In the genomic region with DNA sequence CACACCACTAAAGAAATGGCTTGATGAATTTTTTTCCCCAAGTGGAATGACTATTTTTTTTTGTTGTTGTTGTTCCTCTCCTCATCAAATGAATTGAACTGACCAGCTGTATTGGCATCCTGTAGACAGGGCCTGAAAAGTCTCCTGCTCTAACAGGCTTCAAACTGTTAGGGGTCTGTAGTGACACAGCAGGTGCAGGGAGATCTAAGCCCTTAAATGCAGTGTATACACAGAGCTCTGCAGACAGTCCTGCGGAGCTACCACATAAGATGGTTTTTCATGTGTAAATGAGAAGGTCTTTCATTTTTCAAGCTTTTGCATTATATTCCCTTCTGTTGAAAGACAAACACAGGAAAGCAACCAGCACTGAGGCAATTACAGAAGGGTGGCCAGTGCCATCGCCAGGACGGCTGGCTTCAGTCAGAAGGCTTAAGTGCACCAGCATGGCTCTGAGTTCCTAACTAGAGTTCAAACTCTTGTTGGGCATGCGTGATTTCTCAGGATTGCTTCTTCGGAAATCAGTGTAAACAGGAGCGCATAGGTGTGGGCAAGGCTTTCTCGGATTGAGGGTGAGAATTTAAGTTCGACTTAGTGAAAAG, we compare ENCODE assay signal across 19 mouse cellular contexts. TPM values are rescaled to one million over a fixed set of nuclear protein-coding genes. Genes with fewer than 3 reads are reported as not detected.
A peak's percentile ranks its signal among the peaks of the same experiment; 100 is the strongest.
DNase-seq lines count a peak whose midpoint lies in the region; ATAC-seq lines count a peak whose summit lies in the region.
"Had no signal": no experiment of that assay in that cellular context is flagged by ENCODE, and none has a peak within 500 bp of the region (broad histone marks: within the 10 kb centered on the region; RNA-seq: fewer than 3 reads in every experiment).

No protein-coding gene starts in this region.

- H3K27me3 ChIP-seq in forebrain, embryonic 14.5 days (replicated peaks; ENCODE audit: control insufficient read depth, insufficient read depth, low read length) = no peaks in the 10 kb centered on the region
- H3K27me3 ChIP-seq in midbrain, embryonic 12.5 days = no peaks in the 10 kb centered on the region
- H3K27me3 ChIP-seq: limb, embryonic 12.5 days had no signal

- no peak overlapping the region for H3K9ac ChIP-seq in forebrain, embryonic 14.5 days (ENCODE audit: low read length)
- no peak overlapping the region for H3K9ac ChIP-seq in midbrain, embryonic 12.5 days (replicated peaks)
- H3K9ac ChIP-seq: limb, embryonic 12.5 days; liver, embryonic 14.5 days had no signal

- no peaks in the 10 kb centered on the region for H3K36me3 ChIP-seq in forebrain, embryonic 14.5 days (ENCODE audit: control insufficient read depth, insufficient read depth, low read length)
- H3K36me3 ChIP-seq in midbrain, embryonic 12.5 days = no peaks in the 10 kb centered on the region
- H3K36me3 ChIP-seq: limb, embryonic 12.5 days had no signal

- H3K4me1 ChIP-seq in forebrain, embryonic 14.5 days (ENCODE audit: control insufficient read depth, insufficient read depth, low read length) = peaks cover 5% of the 10 kb centered on the region; the same call in 1 of the 2 replicates
- peaks cover 5% of the 10 kb centered on the region; the same call in 1 of the 2 replicates for H3K4me1 ChIP-seq in midbrain, embryonic 12.5 days
- H3K4me1 ChIP-seq: limb, embryonic 12.5 days had no signal

- WGBS in forebrain, embryonic 14.5 days = 11% methylated on average over 8 of the region's 8 CpGs
- 20% methylated on average over 8 of the region's 8 CpGs for WGBS in midbrain, embryonic 12.5 days

- no peak overlapping the region for H3K4me3 ChIP-seq in forebrain, embryonic 14.5 days (ENCODE audit: low read depth, low read length)
- H3K4me3 ChIP-seq in midbrain, embryonic 12.5 days = no peak overlapping the region
- H3K4me3 ChIP-seq: left cerebral cortex, adult 2 months; limb, embryonic 12.5 days had no signal

- ATAC-seq in forebrain, embryonic 14.5 days = peak; percentile 90
- ATAC-seq in midbrain, embryonic 12.5 days (ENCODE audit: low FRiP score, low read depth) = peak; percentile 92
- ATAC-seq in CD4-positive, CD25-positive, alpha-beta regulatory T cell, adult 4 months = no peak
- ATAC-seq: lung, postnatal 0 days had no signal

- no peaks in the 10 kb centered on the region for H3K9me3 ChIP-seq in forebrain, embryonic 14.5 days (replicated peaks; ENCODE audit: control insufficient read depth, low read length)
- H3K9me3 ChIP-seq in midbrain, embryonic 12.5 days = no peaks in the 10 kb centered on the region
- H3K9me3 ChIP-seq: limb, embryonic 12.5 days had no signal

- peak; percentile 2 for DNase-seq in R1 (ENCODE audit: low read depth, low spot score)
- DNase-seq in embryo, embryonic 10 days (ENCODE audit: low spot score) = peak; percentile 7
- peak; percentile 62 for DNase-seq in forebrain, embryonic 14.5 days (ENCODE audit: low spot score)
- DNase-seq in cerebellum, postnatal 10 days = no peak
- no peak for DNase-seq in urinary bladder, adult 2 months (ENCODE audit: low spot score)
- DNase-seq: adrenal gland, postnatal 36 days; cerebellum, adult 9-11 months; heart, adult 18-20 months; kidney, adult 11 months; right cerebral cortex, adult 18-20 months had no signal

- no peak overlapping the region for H3K27ac ChIP-seq in forebrain, embryonic 14.5 days (ENCODE audit: low read depth, low read length)
- H3K27ac ChIP-seq in midbrain, embryonic 12.5 days (replicated peaks) = no peak overlapping the region
- H3K27ac ChIP-seq: kidney, postnatal 0 days; left cerebral cortex, adult 2 months; limb, embryonic 12.5 days; liver, embryonic 14.5 days had no signal

- H3K4me2 ChIP-seq in forebrain, embryonic 14.5 days (ENCODE audit: low read length) = 0 out of 2 replicates have a peak overlapping the region, but pooled peaks have one; percentile 12
- peak overlapping the region; percentile 14; the same call in 1 of the 2 replicates for H3K4me2 ChIP-seq in midbrain, embryonic 12.5 days (replicated peaks)
- H3K4me2 ChIP-seq: limb, embryonic 12.5 days had no signal

RNA-seq across cellular contexts. Expression of a gene that starts 35.5 kb away (rescaled TPM):
- polyA plus RNA-seq in forebrain, embryonic 14.5 days (2014; fragmentation: Nextera tagmentation; extraction: Ambion mirVana) = not detected in 2 replicates
- polyA plus RNA-seq in midbrain, embryonic 12.5 days (2016; fragmentation: Nextera tagmentation; extraction: Ambion mirVana) = not detected in 2 replicates
- not detected for polyA plus RNA-seq in CD4-positive, CD25-positive, alpha-beta regulatory T cell, adult 4 months (2017; shearing (Covaris generic))
- not detected in 2 replicates for polyA plus RNA-seq in urinary bladder, adult 2 months (2012; rRNA removed)
- polyA plus RNA-seq: embryonic facial prominence, embryonic 11.5 days; heart, embryonic 14.5 days; kidney, postnatal 0 days; limb, embryonic 12.5 days; liver, embryonic 14.5 days; lung, postnatal 0 days had no signal

Comparison
In these comparisons a context has a peak if more than half of its experiments do, and no peak if none do; other contexts are left out.
1. DNase-seq: peak in R1 (single experiment), embryo, embryonic 10 days (single experiment) and forebrain, embryonic 14.5 days (single experiment); none in cerebellum, postnatal 10 days (0 of 2) and urinary bladder, adult 2 months (single experiment).